Mouse (Mus musculus) lung, postnatal 0 days (tissue): ENCODE results near the gene Rnf8. TPM values are rescaled to one million over a fixed set of nuclear protein-coding genes. Genes with fewer than 3 reads are reported as not detected.

ENCODE experiments used
- ATAC-seq: fragments of 200-750 bp; cut with Nextera tagmentation; 2 replicates; pipeline ENCODE4 v1.8.0; 2017; ENCODE audit warnings: moderate library complexity
- DNase-seq: peaks from one replicate; pipeline ENCODE4 v3.0.0-alpha.2; 2016; ENCODE audit warnings: low spot score
- H3K27ac ChIP-seq: fragments of 300-500 bp; sonication (generic); 2 replicates; pipeline ENCODE4 v1.5.1; 2014; ENCODE audit warnings: antibody characterized with exemption, mild to moderate bottlenecking, low read length, mixed read lengths
- H3K27me3 ChIP-seq: fragments of 300-500 bp; sonication (generic); replicated peaks from 2 replicates; pipeline ENCODE4 v1.6.1; 2014; ENCODE audit warnings: low read length, mixed read lengths; ENCODE audit not compliant: insufficient read depth
- H3K36me3 ChIP-seq: fragments of 300-500 bp; sonication (generic); 2 replicates; pipeline ENCODE4 v1.6.1; 2014; ENCODE audit warnings: low read length, mixed read lengths; ENCODE audit not compliant: insufficient read depth
- H3K4me1 ChIP-seq: fragments of 300-500 bp; sonication (generic); 2 replicates; pipeline ENCODE4 v1.6.1; 2014; ENCODE audit warnings: antibody characterized with exemption, low read depth, low read length, mixed read lengths; ENCODE audit not compliant: insufficient read depth
- H3K4me2 ChIP-seq: fragments of 300-500 bp; sonication (generic); replicated peaks from 2 replicates; pipeline ENCODE4 v1.6.1; 2014; ENCODE audit warnings: low read depth, mild to moderate bottlenecking, low read length, moderate library complexity, mixed read lengths
- H3K4me3 ChIP-seq: fragments of 300-500 bp; sonication (generic); 2 replicates; pipeline ENCODE4 v1.5.1; 2014; ENCODE audit warnings: low read depth, low read length
- H3K9ac ChIP-seq: fragments of 300-500 bp; sonication (generic); replicated peaks from 2 replicates; pipeline ENCODE4 v1.6.1; 2014; ENCODE audit warnings: low read depth, mild to moderate bottlenecking
- H3K9me3 ChIP-seq: fragments of 300-500 bp; sonication (generic); 2 replicates; pipeline ENCODE4 v1.6.1; 2016; ENCODE audit warnings: low read length, mixed read lengths
- CTCF ChIP-seq: IDR thresholded peaks from 2 replicates; pipeline ENCODE4 v1.5.1; 2016; ENCODE audit warnings: antibody characterized with exemption, mild to moderate bottlenecking
- EP300 ChIP-seq: IDR thresholded peaks from 2 replicates; pipeline ENCODE4 v1.6.1; 2016; ENCODE audit warnings: antibody characterized with exemption, mild to moderate bottlenecking, control low read depth
- WGBS: fragments of 180-500 bp; shearing (Covaris S2); extraction: QIAGEN DNeasy Blood & Tissue Kit; methylation state at CpG from one replicate; pipeline ENCODE4 v1.1.7; 2014; 5-methylcytosine and 5-hydroxymethylcytosine counted together
- polyA plus RNA-seq: library from polyadenylated mRNA; unstranded; fragments of >200 nt; fragmentation: Nextera tagmentation; extraction: Ambion mirVana; gene quantifications from 2 replicates; pipeline ENCODE4 v1.2.1, GENCODE M21; 2015

Gene Rnf8
- polyA plus RNA-seq, 1 experiment from 2014 or later = 43.7 TPM

GRCm38 (mm10) chr17:29680921-29681320, 66.3 kb downstream of the Rnf8 start:
- TF ChIP-seq EP300 = no peak
- no peak for TF ChIP-seq CTCF
- no peak for ATAC-seq
- Histone ChIP-seq H3K4me2 (no peak overlapping the region), H3K9ac (no peak overlapping the region), H3K27me3 (no peaks in the 10 kb centered on the region), H3K9me3 (no peaks in the 10 kb centered on the region), H3K4me1 (no peaks in the 10 kb centered on the region), H3K27ac (0 out of 2 replicates have a peak overlapping the region, but pooled peaks have one; percentile 5), H3K4me3 (no peak overlapping the region), H3K36me3 (peaks cover 63% of the 10 kb centered on the region)
- whole genome bisulfite sequencing = 70% methylated on average over 2 of the region's 2 CpGs
- no peak for DNase-seq

GRCm38 (mm10) chr17:29681669-29682068, 67.1 kb downstream of the Rnf8 start:
- Histone ChIP-seq H3K4me3 (no peak overlapping the region), H3K27ac (no peak overlapping the region), H3K4me2 (no peak overlapping the region), H3K9ac (no peak overlapping the region), H3K4me1 (no peaks in the 10 kb centered on the region), H3K9me3 (no peaks in the 10 kb centered on the region), H3K36me3 (peaks cover 63% of the 10 kb centered on the region), H3K27me3 (no peaks in the 10 kb centered on the region)
- DNase-seq (no peak), ATAC-seq (no peak)
- TF ChIP-seq EP300 = no peak
- TF ChIP-seq CTCF = no peak
- WGBS = 97% methylated on average over 9 of the region's 9 CpGs

- no peak for TF ChIP-seq EP300
- no peak for TF ChIP-seq CTCF
- H3K27ac ChIP-seq = no peak overlapping the region
- no peaks in the 10 kb centered on the region for H3K9me3 ChIP-seq
- no peak overlapping the region for H3K9ac ChIP-seq
- peaks cover 63% of the 10 kb centered on the region for H3K36me3 ChIP-seq
- DNase-seq (no peak), ATAC-seq (no peak)
- no peaks in the 10 kb centered on the region for H3K27me3 ChIP-seq
- H3K4me1 ChIP-seq = no peaks in the 10 kb centered on the region
- WGBS = 93% methylated on average over 7 of the region's 7 CpGs
- H3K4me2 ChIP-seq = no peak overlapping the region
- no peak overlapping the region for H3K4me3 ChIP-seq
Measured at GRCm38 (mm10) chr17:29682261-29682660, 67.7 kb downstream of the Rnf8 start.

GRCm38 (mm10) chr17:29683127-29683526, 68.5 kb downstream of the Rnf8 start:
- H3K4me2 ChIP-seq = no peak overlapping the region
- no peak overlapping the region for H3K9ac ChIP-seq
- no peaks in the 10 kb centered on the region for H3K9me3 ChIP-seq
- no peaks in the 10 kb centered on the region for H3K27me3 ChIP-seq
- ATAC-seq = no peak
- DNase-seq = peak; percentile 38
- peaks cover 60% of the 10 kb centered on the region for H3K36me3 ChIP-seq
- TF ChIP-seq CTCF = no peak
- no peak for TF ChIP-seq EP300
- H3K4me3 ChIP-seq = no peak overlapping the region
- no peak overlapping the region for H3K27ac ChIP-seq
- no peaks in the 10 kb centered on the region for H3K4me1 ChIP-seq
- WGBS = 78% methylated on average over 2 of the region's 2 CpGs

GRCm38 (mm10) chr17:29684275-29684674, 69.7 kb downstream of the Rnf8 start:
- 87% methylated on average over 4 of the region's 4 CpGs for WGBS
- Histone ChIP-seq H3K9ac (no peak overlapping the region), H3K9me3 (no peaks in the 10 kb centered on the region), H3K4me1 (no peaks in the 10 kb centered on the region), H3K4me3 (no peak overlapping the region), H3K27me3 (no peaks in the 10 kb centered on the region), H3K36me3 (peaks cover 67% of the 10 kb centered on the region), H3K27ac (no peak overlapping the region), H3K4me2 (no peak overlapping the region)
- TF ChIP-seq EP300 = no peak
- no peak for TF ChIP-seq CTCF
- DNase-seq (no peak), ATAC-seq (no peak)

GRCm38 (mm10) chr17:29686771-29687170, 72.2 kb downstream of the Rnf8 start:
- TF ChIP-seq CTCF (no peak), EP300 (no peak)
- no peak overlapping the region for H3K27ac ChIP-seq
- no peaks in the 10 kb centered on the region for H3K4me1 ChIP-seq
- ATAC-seq (no peak), DNase-seq (no peak)
- H3K9ac ChIP-seq = no peak overlapping the region
- H3K9me3 ChIP-seq = no peaks in the 10 kb centered on the region
- no peak overlapping the region for H3K4me3 ChIP-seq
- peaks cover 76% of the 10 kb centered on the region for H3K36me3 ChIP-seq
- no peak overlapping the region for H3K4me2 ChIP-seq
- 97% methylated on average over 5 of the region's 5 CpGs for WGBS
- H3K27me3 ChIP-seq = no peaks in the 10 kb centered on the region

GRCm38 (mm10) chr17:29687373-29687772, 72.8 kb downstream of the Rnf8 start:
- Histone ChIP-seq H3K4me2 (no peak overlapping the region), H3K4me1 (no peaks in the 10 kb centered on the region), H3K9ac (no peak overlapping the region), H3K27ac (no peak overlapping the region), H3K36me3 (peaks cover 70% of the 10 kb centered on the region), H3K27me3 (no peaks in the 10 kb centered on the region), H3K4me3 (no peak overlapping the region), H3K9me3 (no peaks in the 10 kb centered on the region)
- TF ChIP-seq EP300 (no peak), CTCF (no peak)
- DNase-seq (no peak), ATAC-seq (no peak)
- WGBS = 87% methylated on average over 6 of the region's 6 CpGs
